Mouse (Mus musculus) CD4-positive, CD25-positive, alpha-beta regulatory T cell, adult 2 months (primary cell): ENCODE data around the gene Amd1.

Experiments used
- DNase-seq: peaks from one replicate; pipeline ENCODE4 v3.0.0-alpha.2; 2012; ENCODE audit warnings: low read depth, low spot score

Gene Amd1

DNA sequence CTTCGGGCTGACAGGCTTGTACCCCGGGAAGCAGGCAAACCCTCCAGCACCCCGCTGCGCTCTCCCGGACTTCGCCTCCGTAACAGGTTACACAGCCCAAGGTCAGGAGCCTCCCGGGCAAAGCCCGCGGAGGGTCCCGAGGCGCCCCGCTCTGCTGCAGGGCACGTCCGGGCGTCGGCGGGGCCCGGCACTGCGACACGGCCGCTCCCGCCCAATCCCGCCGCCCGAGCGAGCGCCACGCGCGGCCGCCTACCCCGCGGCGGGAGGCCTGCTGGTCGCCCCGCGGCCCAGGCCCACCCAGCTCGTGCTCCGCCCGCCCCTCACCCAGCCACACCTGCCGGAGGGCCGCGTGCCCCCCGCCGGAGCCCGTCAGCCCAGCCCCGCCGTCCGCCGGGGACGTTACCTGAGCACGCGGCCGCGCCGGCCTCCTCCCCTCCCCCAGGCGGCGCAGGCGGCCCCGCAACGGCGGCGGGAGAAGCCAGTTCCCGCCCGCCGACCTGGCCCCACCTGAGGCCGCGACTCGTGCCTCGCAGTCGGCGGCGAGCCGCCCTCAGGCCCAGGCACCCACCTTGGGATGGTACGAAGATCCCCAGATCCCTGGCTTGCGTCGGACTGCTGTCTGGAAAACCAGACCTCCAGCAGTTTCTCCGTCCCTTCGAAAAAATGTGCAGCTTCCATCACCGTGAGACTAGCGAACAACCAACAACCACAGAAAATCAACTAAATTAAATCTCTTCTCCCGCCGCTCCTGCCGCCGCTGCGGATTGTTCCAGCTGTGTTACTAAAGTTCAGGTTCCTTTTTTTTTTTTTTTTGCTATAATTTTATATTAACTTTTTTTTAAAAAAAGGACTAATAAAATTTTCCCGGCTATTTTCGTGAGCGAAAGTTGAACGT, 558 bp downstream of the Amd1 start:
- peak; percentile 77 for DNase-seq

- DNase-seq, result peak; percentile 59
These were observed 1.3 kb downstream of the Amd1 start for GRCm38 (mm10) chr10:40300648-40301171.

DNA sequence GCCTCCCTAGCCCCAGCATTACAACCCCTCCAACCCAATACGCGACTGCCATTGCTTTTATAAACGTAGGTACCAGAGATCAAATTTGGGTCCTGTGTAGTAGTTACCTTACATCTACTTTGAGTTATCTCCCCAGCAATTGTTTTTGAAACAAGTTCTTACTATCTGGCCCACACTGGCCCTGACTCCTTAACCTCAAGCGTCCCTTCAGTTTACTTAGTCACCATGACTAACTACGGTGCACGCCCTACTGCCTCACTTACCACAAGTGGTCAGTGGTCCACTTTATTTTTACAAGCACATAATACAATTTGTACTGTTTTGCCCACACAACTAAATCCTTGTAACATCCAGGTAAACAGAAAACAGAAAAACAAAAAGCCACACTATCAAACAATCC, 9.3 kb downstream of the Amd1 start:
- DNase-seq, result no peak

DNA sequence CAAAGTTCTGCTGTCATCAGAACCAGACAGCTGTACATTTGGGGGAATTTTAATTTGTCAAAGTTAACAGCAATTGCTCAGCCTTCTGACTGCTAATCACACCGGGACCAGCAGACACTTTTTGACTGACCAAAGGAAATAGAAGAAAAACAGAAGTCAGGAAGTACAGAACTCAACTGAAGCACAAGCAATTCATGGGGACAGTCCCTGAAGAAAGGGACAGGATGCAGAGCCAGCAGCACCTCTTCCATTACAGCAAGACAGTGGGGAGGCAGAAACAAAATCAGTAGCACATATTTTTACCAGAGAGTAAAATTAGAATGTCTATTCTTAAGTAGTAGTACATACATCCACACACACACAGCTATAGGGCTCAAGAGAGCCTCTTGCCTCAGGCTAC, 15.2 kb downstream of the Amd1 start:
- peak; percentile 24 for DNase-seq

DNA sequence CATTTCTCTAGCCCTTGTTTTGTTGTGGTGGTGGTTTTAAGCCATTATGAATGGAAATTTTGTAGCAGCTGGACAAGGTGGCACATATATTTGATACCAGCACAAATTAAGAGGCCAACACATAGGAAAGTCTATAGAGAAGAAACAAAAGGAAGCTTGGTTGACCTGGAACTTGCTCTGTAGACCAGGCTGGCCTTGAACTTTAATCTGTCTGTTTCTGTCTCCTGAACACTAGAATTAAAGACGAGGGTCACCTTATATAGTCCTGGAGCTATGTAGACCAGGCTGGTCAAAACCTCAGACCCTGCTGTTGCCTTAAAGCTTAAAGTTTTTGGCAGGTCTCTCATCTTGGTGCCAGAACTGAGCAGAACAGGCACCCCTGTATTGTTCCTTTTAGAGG, 16.4 kb downstream of the Amd1 start:
- peak; percentile 27 for DNase-seq

DNA sequence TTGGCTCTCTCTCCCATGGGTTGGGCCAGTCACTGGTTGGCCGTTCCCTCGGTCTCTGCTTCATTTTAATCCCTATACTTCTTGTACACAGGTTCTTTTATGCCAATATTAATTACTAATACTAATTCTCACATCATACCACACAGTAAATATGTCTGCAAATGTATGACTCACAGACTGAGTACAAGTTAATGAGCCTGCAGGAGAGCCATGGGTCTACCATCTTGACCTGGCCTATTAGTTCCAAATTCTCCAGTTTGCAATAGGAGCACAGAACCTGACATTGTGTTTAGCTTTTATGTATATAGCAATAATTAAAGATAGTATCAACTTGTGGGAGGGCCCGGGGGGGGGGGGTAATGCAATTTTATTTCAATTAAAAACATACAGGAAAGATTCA, 17.0 kb downstream of the Amd1 start:
- no peak for DNase-seq

GRCm38 (mm10) chr10:40284179-40284831, 17.7 kb downstream of the Amd1 start:
- no peak for DNase-seq

GRCm38 (mm10) chr10:40283636-40284035, 18.4 kb downstream of the Amd1 start:
- DNase-seq, result no peak

DNA sequence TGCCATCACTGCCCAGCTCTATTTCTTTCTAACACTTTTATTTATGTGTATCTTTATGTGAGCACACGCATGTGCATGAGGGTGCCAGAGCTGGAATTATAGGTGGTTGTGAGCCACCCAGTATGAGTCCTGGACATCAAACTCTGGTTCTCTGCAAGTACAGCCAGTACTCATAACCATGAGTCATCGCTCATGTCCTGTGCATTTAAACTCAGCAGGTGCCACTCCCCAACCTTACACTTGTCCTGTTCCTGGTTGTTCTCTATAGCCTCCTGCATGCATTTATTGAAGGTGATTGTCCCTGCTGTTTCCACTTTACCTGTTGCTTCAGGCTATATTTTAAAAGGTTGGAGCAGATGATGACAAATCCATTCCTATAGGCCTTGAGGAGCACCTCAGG, 20.4 kb downstream of the Amd1 start:
- DNase-seq, result no peak

DNA sequence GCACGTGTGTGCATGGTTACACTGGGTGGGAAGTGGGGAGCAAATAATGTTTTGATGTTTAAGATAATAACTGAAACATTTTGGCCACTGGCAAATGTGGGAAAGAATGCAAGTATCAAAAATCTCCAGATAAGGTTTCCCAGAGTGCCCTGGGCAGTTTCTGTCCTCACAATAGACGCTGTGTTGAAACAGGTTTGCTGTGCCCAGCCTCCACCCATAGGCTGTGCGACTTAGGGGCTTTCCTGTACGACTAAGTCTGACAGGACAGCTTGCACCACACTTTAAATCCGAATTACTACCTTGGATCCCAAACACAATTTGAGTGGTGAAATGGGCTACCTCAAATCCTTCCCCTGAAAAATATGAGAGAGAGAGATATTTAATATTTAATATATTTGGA, 23.7 kb downstream of the Amd1 start:
- no peak for DNase-seq

DNA sequence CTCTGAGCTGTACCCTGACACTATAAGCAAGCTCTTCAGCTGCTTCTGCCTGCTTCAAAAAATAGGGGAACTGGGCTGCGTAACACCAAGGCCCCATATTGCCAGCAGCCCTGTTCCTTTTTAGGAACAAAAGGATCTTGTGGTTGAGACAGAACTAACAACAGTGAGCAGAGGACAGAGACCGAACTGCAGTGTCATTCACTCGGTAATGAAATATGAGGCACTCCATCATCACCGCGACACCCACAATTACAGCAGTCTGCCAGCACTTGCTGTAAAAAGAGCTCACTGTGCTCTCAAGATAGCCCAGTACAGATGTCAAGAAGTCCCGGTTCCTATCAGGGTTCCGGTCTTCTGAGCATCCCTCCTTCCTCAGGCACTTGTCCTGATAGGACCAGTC, 26.0 kb downstream of the Amd1 start:
- DNase-seq, result no peak

DNA sequence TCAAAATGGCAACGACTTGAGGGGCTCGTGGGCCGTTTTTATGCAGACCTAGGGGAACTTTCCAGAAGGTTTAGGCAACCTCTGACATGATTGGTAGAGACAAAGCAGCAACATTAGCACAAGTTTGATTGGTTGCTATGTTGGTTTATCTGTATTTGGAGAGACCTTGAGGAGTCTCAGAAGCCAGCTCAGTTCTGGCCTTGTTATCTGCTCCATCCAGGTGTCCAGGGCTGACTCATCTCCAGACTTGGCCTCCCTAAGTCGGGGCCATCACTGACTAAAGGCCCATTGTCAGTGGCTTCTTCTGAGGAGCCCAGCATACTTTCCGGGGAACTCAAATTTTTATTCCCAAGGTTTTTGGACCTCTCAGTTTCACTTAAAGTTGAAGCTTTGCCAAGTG, 28.0 kb downstream of the Amd1 start:
- DNase-seq, result no peak

DNA sequence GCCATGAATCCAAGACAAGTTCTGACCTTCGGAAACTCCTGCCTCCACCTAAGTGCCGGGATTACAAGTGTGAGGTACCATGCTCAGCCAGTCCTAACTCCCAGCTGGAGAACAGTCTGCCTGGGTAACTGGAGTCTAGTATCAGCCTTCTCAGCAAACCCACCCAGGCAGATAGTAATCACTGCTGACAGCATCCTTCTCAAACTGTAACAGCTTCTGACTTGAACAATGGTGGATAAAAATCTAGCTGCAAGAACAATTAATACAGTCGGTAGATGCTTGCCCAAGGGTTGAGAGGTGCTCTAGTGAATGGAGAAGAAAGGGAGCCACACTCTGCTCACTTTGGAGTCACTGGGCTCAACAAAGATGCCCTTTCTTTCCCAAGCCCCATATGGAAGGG, 30.8 kb downstream of the Amd1 start:
- no peak for DNase-seq

GRCm38 (mm10) chr10:40264920-40265319, 37.1 kb downstream of the Amd1 start:
- no peak for DNase-seq

DNA sequence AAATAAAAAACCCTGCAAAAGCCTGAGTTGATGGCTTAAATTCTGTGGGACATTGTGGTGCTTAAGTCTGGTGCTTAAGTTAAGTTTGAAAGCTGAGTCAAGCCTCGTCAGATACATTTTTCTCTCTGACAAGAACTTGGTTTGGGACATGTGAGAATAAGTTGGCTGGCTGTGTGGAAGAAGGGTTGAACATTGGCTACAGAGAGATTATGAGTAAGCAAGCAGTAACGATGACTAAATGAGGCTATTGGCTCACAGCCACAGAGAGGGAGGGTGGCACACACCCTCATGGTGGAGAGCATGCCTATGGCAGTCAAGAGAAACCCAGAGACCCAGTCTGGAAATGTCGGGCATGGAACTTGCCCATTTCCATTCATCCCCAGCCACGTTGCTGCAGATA, 38.3 kb downstream of the Amd1 start:
- DNase-seq, result no peak

GRCm38 (mm10) chr10:40262200-40262599, 39.8 kb downstream of the Amd1 start:
- no peak for DNase-seq

DNA sequence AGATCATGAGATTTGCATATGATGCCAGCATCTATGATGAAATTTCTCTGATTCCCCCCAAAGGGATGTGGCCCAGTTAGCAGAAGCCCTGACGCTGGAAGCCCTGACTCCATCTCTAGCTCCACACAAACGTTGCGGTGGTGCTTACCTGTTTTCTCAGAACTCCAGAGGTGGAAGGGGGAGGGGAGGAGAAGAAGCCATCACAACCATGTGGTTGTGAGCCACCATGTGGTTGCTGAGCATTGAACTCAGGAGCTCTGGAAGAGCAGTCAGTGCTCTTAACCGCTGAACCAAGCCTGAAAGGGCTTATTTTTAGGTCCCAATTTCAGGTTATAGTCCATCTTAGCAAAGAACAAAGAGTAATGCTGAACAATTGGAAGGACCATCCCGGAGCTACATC, 41.7 kb downstream of the Amd1 start:
- no peak for DNase-seq

DNA sequence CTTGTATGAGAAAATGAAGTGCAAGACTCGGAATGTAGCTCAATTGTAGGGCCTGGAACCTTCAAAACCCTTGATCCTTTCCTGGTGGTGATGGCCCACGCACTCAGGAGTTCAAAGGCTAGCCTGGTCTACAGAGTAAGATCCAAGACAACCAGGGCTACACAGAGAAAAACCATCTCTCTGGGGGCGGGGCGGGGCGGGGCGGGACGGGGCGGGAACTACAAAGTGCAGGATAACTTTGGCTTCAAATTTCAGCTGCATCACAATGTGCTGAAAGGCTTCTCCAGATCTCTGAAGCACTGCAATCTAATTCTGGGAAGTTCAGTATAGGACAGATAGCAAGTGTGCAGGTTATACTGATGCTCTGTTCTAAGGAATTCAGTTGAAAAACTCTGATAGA, 42.4 kb downstream of the Amd1 start:
- peak; percentile 25 for DNase-seq

- DNase-seq, result peak; percentile 81
These were observed 43.0 kb downstream of the Amd1 start for GRCm38 (mm10) chr10:40258976-40259375.

GRCm38 (mm10) chr10:40258401-40258966, 43.5 kb downstream of the Amd1 start:
- peak; percentile 94 for DNase-seq

- peak; percentile 96 for DNase-seq
These were observed 44.4 kb downstream of the Amd1 start, which contains the start of gene Gtf3c6 for GRCm38 (mm10) chr10:40257414-40258255. Gene Gtf3c6 (minus strand): TSS chr10:40258108.

DNA sequence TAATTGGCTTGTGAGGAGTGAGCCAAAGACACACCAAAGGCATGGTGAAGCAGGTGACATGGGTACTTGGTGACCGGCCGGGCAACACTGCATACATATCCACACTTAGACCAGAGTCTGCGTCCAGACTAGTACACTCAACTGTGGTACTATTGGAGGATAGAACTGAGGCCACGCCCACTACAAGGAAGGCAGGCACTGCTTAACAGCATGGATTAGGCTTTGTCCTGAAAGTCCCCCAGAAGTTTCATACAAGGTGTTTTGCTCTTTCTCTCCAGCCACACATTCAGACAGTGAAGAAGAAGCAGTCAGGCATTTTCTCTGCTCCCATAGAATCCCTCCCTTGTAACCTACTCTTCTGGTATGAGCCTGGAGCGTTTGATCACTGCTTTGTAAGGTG, 45.3 kb downstream of the Amd1 start:
- peak; percentile 60 for DNase-seq
